Mouse (Mus musculus): ENCODE results near the gene Ptpra.

DNA sequence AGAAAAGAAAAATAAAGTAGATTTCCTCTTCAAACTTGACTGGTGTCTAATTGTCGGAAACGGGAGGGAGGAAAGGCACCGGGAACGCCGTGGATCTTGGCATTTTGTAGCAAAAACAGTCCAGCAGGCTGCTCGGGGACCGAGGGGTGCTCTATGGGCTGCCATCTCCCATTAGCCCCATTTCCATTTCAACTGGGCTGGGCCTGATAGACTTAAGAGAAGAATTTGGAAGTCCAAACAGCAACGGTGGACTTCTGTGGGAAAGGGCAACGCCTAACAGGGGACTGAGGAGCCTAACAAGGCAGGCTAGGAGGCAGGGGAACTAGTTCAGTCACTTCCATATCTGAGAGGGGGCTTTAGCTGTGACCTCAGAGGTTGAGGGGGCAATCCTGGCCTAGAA lies 126.9 kb downstream of the Ptpra start:
- TF ChIP-seq POLR2A (IDR thresholded peaks at IDR 0.05; ENCODE audit: insufficient read depth, low read depth, low read length) (no peak), CTCF (IDR thresholded peaks at IDR 0.05; ENCODE audit: insufficient read depth, low read depth, low read length) (no peak)
